Mouse (Mus musculus) heart, adult 2 months (tissue): ENCODE data around the gene Meis1.

Experiments used
- CTCF ChIP-seq: fragments of 200-600 bp; IDR thresholded peaks from 2 replicates; pipeline ENCODE4 v1.8.1; 2022; ENCODE audit warnings: antibody characterized with exemption, mild to moderate bottlenecking, moderate library complexity
- EP300 ChIP-seq: fragments of 200-500 bp; IDR thresholded peaks from 2 replicates; pipeline ENCODE4 v1.6.1; 2011; ENCODE audit warnings: low read depth, low read length, control low read depth; ENCODE audit not compliant: insufficient read depth
- POLR2A ChIP-seq: fragments of 200-500 bp; IDR thresholded peaks from 2 replicates; pipeline ENCODE4 v1.6.1; 2011; ENCODE audit warnings: mild to moderate bottlenecking, low read depth, low read length, control low read depth; ENCODE audit not compliant: insufficient read depth

GRCm38 (mm10) chr11:18897921-18898646 lies 120.7 kb downstream of the Meis1 start:
- TF ChIP-seq EP300 (no peak), POLR2A (no peak), CTCF (no peak)
